Mouse (Mus musculus) kidney, embryonic 16.5 days (tissue): ENCODE results near the gene Vgll4. TPM values are rescaled to one million over a fixed set of nuclear protein-coding genes. Genes with fewer than 3 reads are reported as not detected.
A peak's percentile ranks its signal among the peaks of the same experiment; 100 is the strongest.

Experiments used
- ATAC-seq: fragments of 200-750 bp; cut with Nextera tagmentation; 2 replicates; pipeline ENCODE4 v1.8.0; 2017; ENCODE audit warnings: moderate TSS enrichment; ENCODE audit not compliant: low FRiP score, low TSS enrichment
- H3K27ac ChIP-seq: fragments of 300-500 bp; sonication (generic); 2 replicates; pipeline ENCODE4 v1.5.1; 2014; ENCODE audit warnings: low read length
- H3K27me3 ChIP-seq: fragments of 300-500 bp; sonication (generic); 2 replicates; pipeline ENCODE4 v1.6.1; 2014; ENCODE audit warnings: low read length, control low read depth, mixed read lengths; ENCODE audit not compliant: insufficient read depth
- H3K36me3 ChIP-seq: fragments of 300-500 bp; sonication (generic); 2 replicates; pipeline ENCODE4 v1.6.1; 2014; ENCODE audit warnings: low read length, control low read depth, mixed read lengths; ENCODE audit not compliant: insufficient read depth
- H3K4me1 ChIP-seq: fragments of 300-500 bp; sonication (generic); 2 replicates; pipeline ENCODE4 v1.6.1; 2014; ENCODE audit warnings: low read length, control low read depth, mixed read lengths; ENCODE audit not compliant: insufficient read depth
- H3K4me2 ChIP-seq: fragments of 300-500 bp; sonication (generic); replicated peaks from 2 replicates; pipeline ENCODE4 v1.6.1; 2014; ENCODE audit warnings: low read depth, low read length
- H3K4me3 ChIP-seq: fragments of 300-500 bp; sonication (generic); 2 replicates; pipeline ENCODE4 v1.5.1; 2014; ENCODE audit warnings: mild to moderate bottlenecking, low read length
- H3K9ac ChIP-seq: fragments of 300-500 bp; sonication (generic); replicated peaks from 2 replicates; pipeline ENCODE4 v1.6.1; 2014; ENCODE audit warnings: low read length
- H3K9me3 ChIP-seq: fragments of 300-500 bp; sonication (generic); 2 replicates; pipeline ENCODE4 v1.6.1; 2016; ENCODE audit warnings: low read length, control low read depth
- WGBS: fragments of 180-500 bp; shearing (Covaris S2); extraction: QIAGEN DNeasy Blood & Tissue Kit; methylation state at CpG from one replicate; pipeline ENCODE4 v1.1.7; 2014; 5-methylcytosine and 5-hydroxymethylcytosine counted together
- polyA plus RNA-seq: library from polyadenylated mRNA; unstranded; fragments of >200 nt; fragmentation: Nextera tagmentation; extraction: Ambion mirVana; gene quantifications from 2 replicates; pipeline ENCODE4 v1.2.1, GENCODE M21; 2015

Gene Vgll4
- polyA plus RNA-seq, 1 experiment from 2014 or later = 114 TPM

DNA sequence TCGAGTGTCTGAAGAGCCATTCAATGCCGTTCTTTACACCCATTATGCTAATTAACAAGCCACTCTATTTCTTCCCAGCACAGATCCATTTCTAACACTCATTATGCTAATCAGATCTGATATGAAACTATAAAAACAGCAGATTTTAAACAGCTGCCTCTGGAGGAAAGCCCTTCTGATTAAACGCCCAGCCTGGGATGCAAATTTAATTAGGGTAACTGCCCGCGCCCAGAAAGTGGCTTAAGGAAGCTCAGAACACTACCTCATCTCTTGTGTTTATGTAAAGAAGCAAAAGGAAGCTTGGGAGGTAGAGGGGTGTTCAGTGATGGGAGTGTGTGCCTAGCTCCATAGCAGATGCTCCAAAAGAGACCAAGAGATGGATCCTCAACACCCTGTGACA lies 17.4 kb downstream of the Vgll4 start:
- Histone ChIP-seq H3K36me3 (no peaks in the 10 kb centered on the region), H3K4me3 (no peak overlapping the region), H3K4me1 (no peaks in the 10 kb centered on the region), H3K9ac (no peak overlapping the region), H3K9me3 (no peaks in the 10 kb centered on the region), H3K4me2 (no peak overlapping the region), H3K27ac (no peak overlapping the region), H3K27me3 (no peaks in the 10 kb centered on the region)
- WGBS = 76% methylated on average over 5 of the region's 5 CpGs
- no peak for ATAC-seq

DNA sequence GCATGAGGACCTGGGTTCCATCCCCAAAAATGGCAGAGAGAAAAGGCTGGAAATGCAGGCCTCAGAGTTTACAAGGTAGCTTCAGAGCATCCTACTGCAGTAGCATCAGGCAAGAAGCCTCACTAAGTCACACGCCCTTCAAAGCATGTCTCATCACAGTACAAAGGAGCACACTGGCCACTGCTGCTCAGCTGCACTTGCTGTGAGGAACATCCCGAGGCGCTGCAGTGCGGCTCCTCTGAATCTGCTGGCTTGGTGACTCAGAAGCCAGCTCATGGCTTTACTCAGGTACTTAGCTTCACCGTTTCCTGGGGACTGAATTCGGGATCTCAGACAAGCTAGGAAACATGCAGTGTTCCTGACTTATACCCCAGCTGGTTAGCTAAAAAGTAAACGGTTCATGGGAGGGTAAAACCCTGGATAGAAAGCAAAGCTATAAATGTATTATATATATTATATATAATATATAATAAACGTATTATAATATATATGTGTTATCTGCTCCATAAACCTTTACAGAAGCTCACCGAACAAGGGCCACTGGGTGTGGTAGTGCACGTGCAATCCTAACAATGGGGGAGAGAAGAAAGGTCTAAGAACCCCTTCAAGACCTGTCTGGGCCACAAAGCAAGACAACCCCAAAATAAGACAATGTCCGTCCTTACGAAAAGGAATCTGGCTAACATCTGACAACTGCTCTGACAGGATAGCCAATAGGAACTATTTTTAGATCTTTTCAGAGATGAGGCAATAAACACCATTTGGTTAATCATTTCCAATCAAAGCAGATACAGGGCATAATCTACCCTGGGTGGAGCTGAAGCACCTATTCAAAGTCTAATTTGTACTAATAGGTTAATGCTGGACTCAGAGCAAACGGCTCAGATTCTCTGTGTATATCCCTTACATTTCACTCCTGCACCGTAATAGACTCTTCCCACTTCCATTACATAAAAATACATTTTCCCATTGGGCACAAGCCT lies 25.0 kb downstream of the Vgll4 start:
- no peak overlapping the region for H3K4me3 ChIP-seq
- H3K27me3 ChIP-seq = no peaks in the 10 kb centered on the region
- no peak overlapping the region for H3K27ac ChIP-seq
- WGBS = 80% methylated on average over 14 of the region's 14 CpGs
- no peaks in the 10 kb centered on the region for H3K36me3 ChIP-seq
- no peak overlapping the region for H3K4me2 ChIP-seq
- no peak for ATAC-seq
- H3K9me3 ChIP-seq = no peaks in the 10 kb centered on the region; the same call in 1 of the 2 replicates
- no peak overlapping the region for H3K9ac ChIP-seq
- peaks cover 8% of the 10 kb centered on the region; the same call in 1 of the 2 replicates for H3K4me1 ChIP-seq

DNA sequence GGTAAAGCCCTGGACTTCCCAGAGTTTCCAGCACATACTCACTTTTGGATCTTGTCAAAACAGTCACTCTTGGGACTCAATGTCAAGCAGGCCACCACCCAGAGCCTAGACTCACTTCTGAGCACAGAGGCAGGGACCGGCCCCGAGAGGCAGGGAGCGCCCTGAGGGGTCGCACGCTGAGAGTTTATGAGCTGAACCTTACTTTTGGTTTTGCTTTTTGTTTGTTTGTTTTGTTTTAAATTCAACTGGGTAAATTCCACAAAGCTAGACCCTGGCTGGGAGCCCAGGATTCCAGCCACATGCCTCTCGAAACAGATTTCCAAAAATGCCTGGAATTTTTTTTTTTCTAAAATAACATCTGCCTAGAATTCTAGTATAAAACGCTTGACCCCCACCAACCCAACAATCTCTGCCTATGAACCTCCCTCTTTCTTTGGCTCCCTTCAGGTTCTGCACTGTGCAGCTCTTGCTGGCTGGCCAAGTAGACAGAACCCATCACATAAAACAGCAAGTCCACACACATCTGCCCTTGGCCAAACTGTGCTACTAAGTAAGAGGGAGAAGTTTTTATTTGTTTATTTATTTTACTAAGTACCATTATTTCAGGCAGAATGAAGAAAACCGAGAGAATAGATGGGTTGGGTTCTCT lies 28.5 kb downstream of the Vgll4 start:
- WGBS = 48% methylated on average over 8 of the region's 8 CpGs
- H3K4me2 ChIP-seq = no peak overlapping the region
- ATAC-seq = peak; percentile 27; the same call in 1 of the 2 replicates
- no peaks in the 10 kb centered on the region; the same call in 1 of the 2 replicates for H3K9me3 ChIP-seq
- H3K27me3 ChIP-seq = no peaks in the 10 kb centered on the region
- no peak overlapping the region for H3K9ac ChIP-seq
- no peaks in the 10 kb centered on the region for H3K36me3 ChIP-seq
- peak overlapping the region; percentile 47 for H3K27ac ChIP-seq
- H3K4me1 ChIP-seq = peaks cover 8% of the 10 kb centered on the region; the same call in 1 of the 2 replicates
- H3K4me3 ChIP-seq = no peak overlapping the region

DNA sequence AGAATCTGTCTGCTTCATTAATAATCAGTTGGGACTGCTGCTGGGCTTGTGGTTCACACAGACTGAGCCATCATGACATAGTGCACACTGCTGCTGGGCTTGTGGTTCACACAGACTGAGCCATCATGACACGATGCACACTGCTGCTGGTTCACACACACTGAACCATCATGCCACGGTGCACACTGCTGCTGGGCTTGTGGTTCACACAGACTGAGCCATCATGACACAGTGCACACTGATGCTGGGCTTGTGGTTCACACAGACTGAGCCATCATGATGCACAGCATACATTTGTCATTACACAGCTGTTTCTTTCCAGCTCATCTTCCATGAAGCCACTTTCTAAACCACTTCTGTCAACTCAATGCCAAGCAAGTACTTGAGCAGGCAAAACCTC lies 30.1 kb downstream of the Vgll4 start:
- Histone ChIP-seq H3K4me3 (no peak overlapping the region), H3K9ac (no peak overlapping the region), H3K4me2 (no peak overlapping the region), H3K27ac (no peak overlapping the region), H3K36me3 (no peaks in the 10 kb centered on the region), H3K9me3 (no peaks in the 10 kb centered on the region; the same call in 1 of the 2 replicates), H3K27me3 (no peaks in the 10 kb centered on the region), H3K4me1 (peaks cover 8% of the 10 kb centered on the region; the same call in 1 of the 2 replicates)
- 84% methylated on average over 2 of the region's 2 CpGs for WGBS
- no peak for ATAC-seq

DNA sequence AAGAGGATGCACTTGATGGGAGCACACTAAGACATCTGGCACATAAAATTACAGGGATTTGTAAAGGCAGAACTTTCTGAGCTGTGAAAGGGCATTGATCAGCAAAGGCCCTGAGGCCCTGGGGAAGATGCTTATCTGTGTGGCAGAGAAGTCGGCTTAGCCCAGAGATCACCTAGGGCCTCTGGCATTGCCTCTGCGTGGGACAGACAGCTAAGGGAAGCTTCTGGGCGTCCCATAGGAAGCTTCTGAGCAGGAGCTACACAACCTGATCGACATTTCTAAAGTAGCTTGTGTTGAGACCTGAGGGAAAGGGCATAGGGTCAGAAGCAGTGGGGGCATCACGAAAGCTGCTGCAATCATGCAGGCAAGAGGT lies 32.9 kb downstream of the Vgll4 start:
- no peak for ATAC-seq
- 68% methylated on average over 5 of the region's 5 CpGs for WGBS
- Histone ChIP-seq H3K36me3 (no peaks in the 10 kb centered on the region), H3K9ac (no peak overlapping the region), H3K4me3 (no peak overlapping the region), H3K4me1 (peaks cover 12% of the 10 kb centered on the region), H3K9me3 (no peaks in the 10 kb centered on the region), H3K4me2 (no peak overlapping the region), H3K27ac (no peak overlapping the region), H3K27me3 (no peaks in the 10 kb centered on the region)

DNA sequence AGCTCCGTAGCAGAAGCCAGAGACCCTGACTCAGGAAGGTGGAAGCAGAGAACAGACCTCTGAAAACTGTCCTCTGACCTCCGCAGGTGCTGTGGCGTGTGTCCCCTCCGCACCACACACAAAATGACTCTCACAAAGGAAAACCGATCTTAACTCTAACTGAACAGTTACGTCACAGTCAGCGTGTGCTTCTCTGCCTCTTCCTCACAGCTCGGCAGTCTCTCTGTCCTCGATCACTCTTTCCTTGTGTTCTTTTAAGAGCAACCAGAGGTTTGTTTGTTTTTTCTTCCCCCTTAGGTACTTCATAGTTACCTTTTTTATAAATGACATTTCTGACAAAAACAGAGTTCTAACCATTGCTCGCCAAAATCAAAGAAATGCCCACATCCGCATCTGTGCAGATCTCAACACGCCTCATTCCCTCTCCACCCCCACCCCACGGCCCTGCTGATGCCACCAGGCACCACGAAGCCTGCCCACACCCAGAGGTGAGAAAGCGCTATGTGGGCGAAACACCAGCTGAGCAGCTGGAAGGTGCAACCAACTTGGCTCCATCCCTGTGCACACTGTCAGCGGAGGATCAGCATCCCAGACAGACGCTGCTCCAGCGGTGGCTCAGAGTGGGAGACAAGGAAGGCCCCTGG lies 33.4 kb downstream of the Vgll4 start:
- H3K36me3 ChIP-seq = no peaks in the 10 kb centered on the region
- no peaks in the 10 kb centered on the region for H3K27me3 ChIP-seq
- no peaks in the 10 kb centered on the region for H3K9me3 ChIP-seq
- H3K9ac ChIP-seq = no peak overlapping the region
- 80% methylated on average over 19 of the region's 19 CpGs for WGBS
- H3K4me3 ChIP-seq = no peak overlapping the region
- peaks cover 14% of the 10 kb centered on the region for H3K4me1 ChIP-seq
- no peak for ATAC-seq
- H3K4me2 ChIP-seq = no peak overlapping the region
- no peak overlapping the region for H3K27ac ChIP-seq

DNA sequence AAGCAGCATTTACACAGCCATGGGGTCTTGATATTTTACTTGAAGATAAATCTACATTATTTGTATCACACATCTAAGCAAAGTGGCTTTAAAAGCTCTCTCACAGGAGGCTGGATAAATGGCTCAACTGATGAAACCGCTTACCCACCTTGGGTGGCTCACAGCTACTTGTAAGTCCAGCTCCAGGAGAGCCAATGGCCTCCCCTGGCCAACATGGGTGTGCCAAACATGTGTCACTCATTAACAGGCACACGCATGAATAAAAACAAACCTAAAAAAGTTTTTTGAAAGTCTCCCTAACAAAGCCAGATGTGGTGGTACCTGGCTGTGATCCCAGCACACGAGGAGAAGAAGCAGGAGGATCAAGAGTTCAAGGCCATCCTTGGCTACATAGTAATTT lies 34.4 kb downstream of the Vgll4 start:
- Histone ChIP-seq H3K27me3 (no peaks in the 10 kb centered on the region), H3K27ac (no peak overlapping the region), H3K9ac (no peak overlapping the region), H3K4me3 (no peak overlapping the region), H3K9me3 (no peaks in the 10 kb centered on the region), H3K4me1 (peaks cover 20% of the 10 kb centered on the region), H3K4me2 (no peak overlapping the region), H3K36me3 (no peaks in the 10 kb centered on the region)
- ATAC-seq = no peak
- WGBS = 80% methylated on average over 3 of the region's 3 CpGs

DNA sequence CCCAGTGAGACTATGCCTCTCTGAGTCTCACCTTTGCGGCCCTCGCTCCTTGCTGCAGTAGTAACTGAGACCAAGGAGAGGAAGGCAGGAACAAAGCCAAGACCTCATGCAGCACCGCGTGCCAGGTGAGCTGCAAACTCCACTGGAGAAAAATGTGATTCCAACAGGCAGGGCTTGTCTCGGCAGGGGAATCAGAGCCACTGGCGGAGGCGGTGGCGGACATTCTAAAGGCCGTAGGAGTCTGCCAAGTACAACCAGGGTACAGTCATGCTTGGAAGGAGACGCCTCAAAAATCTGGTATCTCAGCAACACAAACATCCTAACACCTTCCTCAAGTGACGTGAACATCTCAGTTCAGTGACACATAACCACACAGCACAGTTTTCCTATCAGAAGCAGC lies 35.7 kb downstream of the Vgll4 start:
- WGBS = 70% methylated on average over 11 of the region's 11 CpGs

DNA sequence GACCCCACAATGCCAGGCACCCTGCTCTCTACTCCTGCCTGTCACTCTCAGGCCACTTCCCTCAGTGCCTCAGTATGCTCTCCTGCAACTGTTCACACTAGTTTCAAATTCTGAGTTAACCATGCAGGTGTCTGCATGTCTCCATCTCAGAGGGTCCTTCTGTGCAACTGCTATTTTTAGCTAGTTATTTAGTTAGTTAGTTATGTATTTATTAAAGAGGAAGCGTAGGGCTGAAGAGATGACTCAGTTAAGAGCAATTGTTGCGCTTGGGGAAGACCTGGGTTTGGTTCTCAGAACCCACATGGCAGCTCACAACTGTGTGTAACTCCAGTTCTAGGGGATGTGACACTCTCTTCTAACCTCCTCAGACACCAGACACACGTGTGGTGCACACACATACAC lies 36.8 kb downstream of the Vgll4 start:
- no peak for ATAC-seq
- H3K4me2 ChIP-seq = no peak overlapping the region
- H3K9ac ChIP-seq = no peak overlapping the region
- H3K4me3 ChIP-seq = no peak overlapping the region
- peaks cover 29% of the 10 kb centered on the region for H3K4me1 ChIP-seq
- H3K27ac ChIP-seq = no peak overlapping the region
- no peaks in the 10 kb centered on the region for H3K27me3 ChIP-seq
- no peaks in the 10 kb centered on the region for H3K9me3 ChIP-seq
- no peaks in the 10 kb centered on the region for H3K36me3 ChIP-seq
- WGBS = 82% methylated on average over 3 of the region's 3 CpGs

More for the DNA sequence above, 35.7 kb downstream of the Vgll4 start:
- Histone ChIP-seq H3K27ac (no peak overlapping the region), H3K36me3 (no peaks in the 10 kb centered on the region), H3K4me2 (no peak overlapping the region), H3K9me3 (no peaks in the 10 kb centered on the region), H3K27me3 (no peaks in the 10 kb centered on the region), H3K4me3 (no peak overlapping the region), H3K9ac (no peak overlapping the region), H3K4me1 (peaks cover 29% of the 10 kb centered on the region)
- ATAC-seq = no peak
